Mouse (Mus musculus) C2C12 (cell line): ENCODE results near the gene Myh6.

Experiments
- CEBPB ChIP-seq: IDR thresholded peaks from one replicate; pipeline ENCODE4 v1.6.1; 2011; ENCODE audit warnings: low read depth, mild to moderate bottlenecking, control low read depth, moderate library complexity
- CTCF ChIP-seq: IDR thresholded peaks from one replicate; pipeline ENCODE4 v1.5.1; 2011; ENCODE audit not compliant: control insufficient read depth, insufficient read depth, insufficient read length
- FOSL1 ChIP-seq: IDR thresholded peaks from one replicate; pipeline ENCODE4 v1.8.0; 2011; ENCODE audit warnings: mild to moderate bottlenecking, low read length; ENCODE audit not compliant: poor library complexity, insufficient read depth, severe bottlenecking
- MAX ChIP-seq: IDR thresholded peaks from one replicate; pipeline ENCODE4 v1.6.1; 2011; ENCODE audit warnings: mild to moderate bottlenecking, control low read depth
- MYOD1 ChIP-seq: IDR thresholded peaks from one replicate; pipeline ENCODE4 v1.6.1; 2011; ENCODE audit warnings: low read depth; ENCODE audit not compliant: control insufficient read depth, insufficient read length
- MYOG ChIP-seq: IDR thresholded peaks from one replicate; pipeline ENCODE4 v1.6.1; 2011; ENCODE audit not compliant: control insufficient read depth, insufficient read length; ENCODE audit errors: extremely low read depth
- USF1 ChIP-seq: IDR thresholded peaks from one replicate; pipeline ENCODE4 v1.6.1; 2011; ENCODE audit warnings: low read depth, mild to moderate bottlenecking, control low read depth, moderate library complexity

GRCm38 (mm10) chr14:55002687-55003120 lies 36.0 kb upstream of the Myh6 start:
- no peak for TF ChIP-seq USF1
- TF ChIP-seq CTCF, result no peak
- no peak for TF ChIP-seq MAX
- TF ChIP-seq MYOG, result no peak
- TF ChIP-seq CEBPB, result no peak
- TF ChIP-seq MYOD1, result no peak
- TF ChIP-seq FOSL1, result no peak
